Mouse (Mus musculus) heart, embryonic 14.5 days (tissue): ENCODE measurements around the gene Kif28. TPM values are rescaled to one million over a fixed set of nuclear protein-coding genes. Genes with fewer than 3 reads are reported as not detected.
"Not testable (repeated sequence)": the region's sequence is repeated elsewhere in the genome, so short reads cannot be mapped to it uniquely, and the experiment has no call there.

ENCODE experiments used
- ATAC-seq: fragments of 200-750 bp; cut with Nextera tagmentation; 2 replicates; pipeline ENCODE4 v1.8.0; 2017; ENCODE audit warnings: low read depth, moderate TSS enrichment; ENCODE audit not compliant: insufficient number of reproducible peaks, insufficient read depth, low FRiP score
- H3K27ac ChIP-seq, 2 experiments: fragments of 200-500 bp in 1 of 2; fragments of 300-500 bp in 1 of 2; sonication (generic) in 1 of 2; replicated peaks in 1 of 2; 2 replicates each; pipeline ENCODE4 v1.5.1; 2012 to 2014; ENCODE audit warnings: low read depth in 2 of 2, low read length in 2 of 2, control low read depth in 1 of 2, mild to moderate bottlenecking in 1 of 2, mixed read lengths in 1 of 2; ENCODE audit not compliant: control insufficient read depth in 1 of 2, insufficient read depth in 1 of 2
- H3K27me3 ChIP-seq: fragments of 300-500 bp; sonication (generic); 2 replicates; pipeline ENCODE4 v1.6.1; 2014; ENCODE audit warnings: mild to moderate bottlenecking, low read length, control low read depth; ENCODE audit not compliant: control insufficient read depth, insufficient read depth
- H3K36me3 ChIP-seq: fragments of 300-500 bp; sonication (generic); 2 replicates; pipeline ENCODE4 v1.6.1; 2014; ENCODE audit warnings: mild to moderate bottlenecking, control low read depth, low read length, mixed read lengths; ENCODE audit not compliant: control insufficient read depth, insufficient read depth
- H3K4me1 ChIP-seq, 2 experiments: fragments of 200-500 bp in 1 of 2; fragments of 300-500 bp in 1 of 2; sonication (generic) in 1 of 2; 2 replicates each; pipeline ENCODE4 v1.6.1; 2012 to 2014; ENCODE audit warnings: low read length in 2 of 2, control low read depth in 1 of 2, mixed read lengths in 1 of 2; ENCODE audit not compliant: control insufficient read depth in 2 of 2, insufficient read depth in 2 of 2
- H3K4me2 ChIP-seq: fragments of 300-500 bp; sonication (generic); 2 replicates; pipeline ENCODE4 v1.6.1; 2014; ENCODE audit warnings: mild to moderate bottlenecking, low read length
- H3K4me3 ChIP-seq, 2 experiments: fragments of 200-500 bp in 1 of 2; fragments of 300-500 bp in 1 of 2; sonication (generic) in 1 of 2; 2 replicates each; pipeline ENCODE4 v1.5.1; 2012 to 2014; ENCODE audit warnings: low read length in 2 of 2, mild to moderate bottlenecking in 2 of 2, control low read depth in 1 of 2, low read depth in 1 of 2, moderate library complexity in 1 of 2; ENCODE audit not compliant: control insufficient read depth in 1 of 2, insufficient read depth in 1 of 2
- H3K9ac ChIP-seq: fragments of 300-500 bp; sonication (generic); 2 replicates; pipeline ENCODE4 v1.6.1; 2014; ENCODE audit warnings: mild to moderate bottlenecking, low read length
- H3K9me3 ChIP-seq: fragments of 300-500 bp; sonication (generic); 2 replicates; pipeline ENCODE4 v1.6.1; 2016; ENCODE audit warnings: low read length, control low read depth; ENCODE audit not compliant: control insufficient read depth
- WGBS: fragments of 180-500 bp; shearing (Covaris S2); extraction: QIAGEN DNeasy Blood & Tissue Kit; methylation state at CpG from one replicate; pipeline ENCODE4 v1.1.7; 2014; 5-methylcytosine and 5-hydroxymethylcytosine counted together
- polyA plus RNA-seq: library from polyadenylated mRNA; unstranded; fragments of >200 nt; fragmentation: Nextera tagmentation; extraction: Ambion mirVana; gene quantifications from 2 replicates; pipeline ENCODE4 v1.2.1, GENCODE M21; 2014

The Kif28 gene
- polyA plus RNA-seq, 1 experiment from 2014 or later = 0.11 TPM

DNA sequence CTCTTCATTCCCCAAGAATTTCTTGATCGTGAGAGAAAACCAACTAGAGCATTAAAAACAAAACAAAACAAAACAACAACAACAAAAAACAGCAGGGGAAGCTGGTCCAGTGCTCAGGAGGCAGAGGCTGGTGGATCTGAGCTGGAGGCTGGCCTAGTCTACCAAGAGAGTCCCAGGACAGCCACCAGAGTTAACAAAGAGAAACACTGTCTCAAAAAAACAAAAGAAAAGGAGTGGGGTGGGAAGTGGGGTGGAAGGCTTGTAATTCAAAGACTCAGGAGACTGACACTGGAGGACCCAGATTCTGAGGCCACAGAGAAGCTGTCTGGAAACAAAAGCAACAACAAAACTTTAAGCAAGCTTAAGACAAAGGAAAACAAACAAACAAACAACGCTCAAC is 78.1 kb downstream of the Kif28 start:
- Histone ChIP-seq H3K36me3 (peaks cover 11% of the 10 kb centered on the region), H3K4me3 (no peak overlapping the region), H3K9ac (no peak overlapping the region), H3K4me2 (peak overlapping the region; percentile 77), H3K9me3 (no peaks in the 10 kb centered on the region), H3K4me1 (peaks cover 3 to 10% of the 10 kb centered on the region in 2 experiments), H3K27ac (peak overlapping the region in 1 of 2 experiments; percentile 88; a peak in 2 of 4 replicates), H3K27me3 (no peaks in the 10 kb centered on the region)
- WGBS = 75% methylated on average over 2 of the region's 2 CpGs
- no peak for ATAC-seq

GRCm38 (mm10) chr1:179664309-179664930 is 80.7 kb downstream of the Kif28 start:
- Histone ChIP-seq H3K27ac (no peak overlapping the region), H3K27me3 (no peaks in the 10 kb centered on the region), H3K9me3 (no peaks in the 10 kb centered on the region), H3K9ac (no peak overlapping the region), H3K36me3 (no peaks in the 10 kb centered on the region), H3K4me2 (no peak overlapping the region), H3K4me3 (no peak overlapping the region), H3K4me1 (peaks cover 3 to 4% of the 10 kb centered on the region in 2 experiments; a peak in 3 of 4 replicates)
- ATAC-seq = no peak
- 87% methylated on average over 4 of the region's 4 CpGs for WGBS

DNA sequence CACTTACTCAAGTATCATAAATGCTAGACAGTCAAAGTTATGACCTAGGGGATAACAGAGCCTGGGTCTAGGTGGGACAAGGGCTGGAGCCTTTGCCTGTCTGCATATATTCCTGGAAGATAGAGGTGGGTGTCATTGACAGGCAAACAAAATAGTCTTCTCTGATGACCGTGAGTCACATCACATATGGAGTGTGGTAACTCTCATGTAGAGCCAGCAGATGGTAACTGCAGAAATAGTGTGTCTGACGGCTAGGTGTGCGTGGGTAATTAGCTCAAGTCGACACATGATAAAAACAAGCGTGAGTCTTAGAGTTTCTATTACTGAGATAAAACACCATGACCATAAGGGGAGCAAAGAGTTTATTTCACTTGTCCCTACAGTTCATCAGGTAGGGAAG is 82.0 kb downstream of the Kif28 start:
- WGBS = 67% methylated on average over 5 of the region's 5 CpGs
- no peak for ATAC-seq
- Histone ChIP-seq H3K4me1 (no peaks in the 10 kb centered on the region), H3K27me3 (no peaks in the 10 kb centered on the region), H3K36me3 (no peaks in the 10 kb centered on the region), H3K9me3 (no peaks in the 10 kb centered on the region), H3K4me2 (no peak overlapping the region), H3K9ac (no peak overlapping the region), H3K27ac (no peak overlapping the region), H3K4me3 (no peak overlapping the region)

DNA sequence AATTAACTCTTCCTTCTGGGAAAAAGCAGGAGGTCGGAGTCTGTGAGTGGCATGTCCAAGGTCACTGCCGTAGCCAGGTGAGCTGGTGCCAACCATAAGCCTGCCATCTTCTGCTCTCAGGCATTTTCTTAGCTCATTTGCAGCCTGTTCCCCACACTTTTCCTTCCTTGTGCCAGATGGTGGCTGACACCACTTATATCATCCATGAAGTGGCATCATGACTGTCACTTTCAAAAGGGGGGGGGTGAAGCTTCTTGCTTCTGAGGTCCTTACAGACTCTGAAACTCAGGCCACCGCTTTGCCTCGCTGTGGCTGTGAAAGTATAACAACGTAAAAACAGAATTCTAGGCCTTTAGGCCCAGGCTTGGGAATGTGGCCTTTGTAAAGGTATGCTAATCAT is 93.8 kb downstream of the Kif28 start:
- Histone ChIP-seq H3K9me3 (no peaks in the 10 kb centered on the region), H3K27ac (no peak overlapping the region), H3K4me3 (no peak overlapping the region), H3K4me1 (no peaks in the 10 kb centered on the region), H3K4me2 (no peak overlapping the region), H3K27me3 (no peaks in the 10 kb centered on the region), H3K36me3 (no peaks in the 10 kb centered on the region), H3K9ac (no peak overlapping the region)
- 68% methylated on average over 5 of the region's 5 CpGs for WGBS
- ATAC-seq = no peak

DNA sequence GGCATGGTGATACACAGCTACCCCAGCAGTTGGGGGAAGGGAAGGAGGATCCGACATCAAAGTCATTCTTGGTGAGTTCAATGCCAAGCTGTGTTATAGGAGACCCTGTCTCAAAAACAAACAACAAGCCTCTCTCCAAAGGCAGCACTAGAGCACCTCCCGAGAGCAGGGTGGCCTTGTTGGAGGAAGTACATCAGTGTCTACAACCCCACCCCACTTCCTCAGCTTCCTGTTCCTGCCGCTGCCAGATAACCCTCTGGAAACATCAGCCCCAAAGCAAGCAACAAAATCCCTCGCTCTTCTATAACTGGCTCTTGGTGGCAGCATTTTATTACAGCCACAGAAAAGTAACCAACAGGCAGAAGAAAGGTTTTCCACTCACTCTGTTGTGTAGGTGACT is 94.8 kb downstream of the Kif28 start:
- Histone ChIP-seq H3K9ac (no peak overlapping the region), H3K4me3 (no peak overlapping the region), H3K4me2 (no peak overlapping the region), H3K27me3 (no peaks in the 10 kb centered on the region), H3K27ac (no peak overlapping the region), H3K36me3 (no peaks in the 10 kb centered on the region), H3K9me3 (no peaks in the 10 kb centered on the region), H3K4me1 (peaks cover 2% of the 10 kb centered on the region in 2 experiments; a peak in 2 of 4 replicates)
- WGBS = 58% methylated on average over 4 of the region's 4 CpGs
- no peak for ATAC-seq

DNA sequence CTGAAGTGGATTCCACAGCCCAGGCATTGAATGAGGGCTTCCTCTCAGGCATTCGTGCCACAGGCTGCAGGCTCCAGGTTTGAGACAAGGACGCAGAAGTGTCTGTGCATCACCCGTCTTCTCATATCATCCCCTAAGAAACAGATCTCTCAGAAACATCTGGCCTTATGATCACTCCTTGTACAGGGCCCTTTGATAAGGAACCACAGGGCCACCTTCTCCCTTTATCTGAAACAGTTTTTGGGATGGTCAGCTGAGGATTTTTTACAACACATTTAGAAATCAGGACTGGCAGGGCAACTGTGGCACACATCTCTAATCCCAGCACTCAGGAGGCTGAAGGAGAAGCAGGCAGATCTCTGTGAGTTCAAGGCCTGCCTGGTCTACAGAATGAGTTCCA is 95.7 kb downstream of the Kif28 start:
- Histone ChIP-seq H3K36me3 (no peaks in the 10 kb centered on the region), H3K9me3 (no peaks in the 10 kb centered on the region), H3K4me3 (no peak overlapping the region), H3K27ac (no peak overlapping the region), H3K27me3 (no peaks in the 10 kb centered on the region), H3K4me1 (peaks cover 2% of the 10 kb centered on the region in 2 experiments; a peak in 2 of 4 replicates), H3K4me2 (no peak overlapping the region), H3K9ac (no peak overlapping the region)
- 48% methylated on average over 3 of the region's 3 CpGs for WGBS
- ATAC-seq = no peak

DNA sequence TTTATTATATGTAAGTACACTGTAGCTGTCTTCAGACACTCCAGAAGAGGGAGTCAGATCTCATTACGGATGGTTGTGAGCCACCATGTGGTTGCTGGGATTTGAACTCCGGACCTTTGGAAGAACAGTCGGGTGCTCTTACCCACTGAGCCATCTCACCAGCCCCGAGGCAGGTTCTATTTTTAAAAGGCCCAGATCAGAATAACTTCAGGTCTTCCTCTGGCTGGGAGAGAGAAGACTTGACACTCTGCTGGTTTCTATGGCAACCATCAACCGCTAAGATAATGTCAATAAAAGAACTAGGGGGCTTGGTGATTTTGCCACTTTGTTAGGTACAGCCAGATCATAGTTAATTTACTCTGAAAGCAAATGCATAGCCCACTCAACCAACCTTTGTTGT is 96.4 kb downstream of the Kif28 start:
- H3K27me3 ChIP-seq, H3K36me3 ChIP-seq, H3K4me2 ChIP-seq, H3K9me3 ChIP-seq, H3K27ac ChIP-seq, ATAC-seq, H3K4me1 ChIP-seq, H3K4me3 ChIP-seq, H3K9ac ChIP-seq: not testable (repeated sequence)
- 69% methylated on average over 4 of the region's 5 CpGs for WGBS

GRCm38 (mm10) chr1:179645980-179646268 is 99.1 kb downstream of the Kif28 start:
- no peaks in the 10 kb centered on the region for H3K9me3 ChIP-seq
- no peak for ATAC-seq
- H3K4me2 ChIP-seq = peak overlapping the region; percentile 55
- H3K4me3 ChIP-seq = peak overlapping the region in 1 of 2 experiments; percentile 14; a peak in 1 of 4 replicates
- no peak overlapping the region; the same call in 1 of the 2 replicates for H3K9ac ChIP-seq
- WGBS = 19% methylated on average over 4 of the region's 4 CpGs
- H3K27me3 ChIP-seq = no peaks in the 10 kb centered on the region
- peaks cover 2% of the 10 kb centered on the region in 2 experiments; a peak in 2 of 4 replicates for H3K4me1 ChIP-seq
- no peak overlapping the region for H3K27ac ChIP-seq
- no peaks in the 10 kb centered on the region for H3K36me3 ChIP-seq
